Mouse (Mus musculus) kidney, embryonic 16.5 days (tissue): ENCODE measurements around the gene Rheb. TPM values are rescaled to one million over a fixed set of nuclear protein-coding genes. Genes with fewer than 3 reads are reported as not detected.
"Not testable (repeated sequence)": the region's sequence is repeated elsewhere in the genome, so short reads cannot be mapped to it uniquely, and the experiment has no call there.

Experiments
- ATAC-seq: fragments of 200-750 bp; cut with Nextera tagmentation; 2 replicates; pipeline ENCODE4 v1.8.0; 2017; ENCODE audit warnings: moderate TSS enrichment; ENCODE audit not compliant: low FRiP score, low TSS enrichment
- H3K27ac ChIP-seq: fragments of 300-500 bp; sonication (generic); 2 replicates; pipeline ENCODE4 v1.5.1; 2014; ENCODE audit warnings: low read length
- H3K27me3 ChIP-seq: fragments of 300-500 bp; sonication (generic); 2 replicates; pipeline ENCODE4 v1.6.1; 2014; ENCODE audit warnings: low read length, control low read depth, mixed read lengths; ENCODE audit not compliant: insufficient read depth
- H3K36me3 ChIP-seq: fragments of 300-500 bp; sonication (generic); 2 replicates; pipeline ENCODE4 v1.6.1; 2014; ENCODE audit warnings: low read length, control low read depth, mixed read lengths; ENCODE audit not compliant: insufficient read depth
- H3K4me1 ChIP-seq: fragments of 300-500 bp; sonication (generic); 2 replicates; pipeline ENCODE4 v1.6.1; 2014; ENCODE audit warnings: low read length, control low read depth, mixed read lengths; ENCODE audit not compliant: insufficient read depth
- H3K4me2 ChIP-seq: fragments of 300-500 bp; sonication (generic); replicated peaks from 2 replicates; pipeline ENCODE4 v1.6.1; 2014; ENCODE audit warnings: low read depth, low read length
- H3K4me3 ChIP-seq: fragments of 300-500 bp; sonication (generic); 2 replicates; pipeline ENCODE4 v1.5.1; 2014; ENCODE audit warnings: mild to moderate bottlenecking, low read length
- H3K9ac ChIP-seq: fragments of 300-500 bp; sonication (generic); replicated peaks from 2 replicates; pipeline ENCODE4 v1.6.1; 2014; ENCODE audit warnings: low read length
- H3K9me3 ChIP-seq: fragments of 300-500 bp; sonication (generic); 2 replicates; pipeline ENCODE4 v1.6.1; 2016; ENCODE audit warnings: low read length, control low read depth
- WGBS: fragments of 180-500 bp; shearing (Covaris S2); extraction: QIAGEN DNeasy Blood & Tissue Kit; methylation state at CpG from one replicate; pipeline ENCODE4 v1.1.7; 2014; 5-methylcytosine and 5-hydroxymethylcytosine counted together
- polyA plus RNA-seq: library from polyadenylated mRNA; unstranded; fragments of >200 nt; fragmentation: Nextera tagmentation; extraction: Ambion mirVana; gene quantifications from 2 replicates; pipeline ENCODE4 v1.2.1, GENCODE M21; 2015

Gene Rheb
- polyA plus RNA-seq, 1 experiment from 2014 or later = 209 TPM

GRCm38 (mm10) chr5:24823864-24824405 lies 18.5 kb downstream of the Rheb start:
- Histone ChIP-seq H3K4me1 (peaks cover 55% of the 10 kb centered on the region), H3K4me3 (no peak overlapping the region), H3K9ac (no peak overlapping the region), H3K36me3 (no peaks in the 10 kb centered on the region), H3K9me3 (no peaks in the 10 kb centered on the region), H3K27ac (no peak overlapping the region), H3K4me2 (no peak overlapping the region), H3K27me3 (no peaks in the 10 kb centered on the region)
- no peak for ATAC-seq
- 53% methylated on average over 6 of the region's 6 CpGs for WGBS

GRCm38 (mm10) chr5:24822781-24823180 lies 19.6 kb downstream of the Rheb start:
- Histone ChIP-seq H3K27ac (no peak overlapping the region), H3K9ac (no peak overlapping the region), H3K27me3 (no peaks in the 10 kb centered on the region), H3K9me3 (no peaks in the 10 kb centered on the region), H3K36me3 (no peaks in the 10 kb centered on the region), H3K4me1 (peaks cover 54% of the 10 kb centered on the region), H3K4me2 (no peak overlapping the region), H3K4me3 (no peak overlapping the region)
- 59% methylated on average over 3 of the region's 3 CpGs for WGBS
- ATAC-seq = no peak

- not testable (repeated sequence) for H3K4me3 ChIP-seq, H3K4me2 ChIP-seq, H3K9ac ChIP-seq, H3K27ac ChIP-seq, H3K27me3 ChIP-seq, ATAC-seq, H3K36me3 ChIP-seq, H3K9me3 ChIP-seq
- WGBS = 83% methylated on average over 3 of the region's 3 CpGs
- H3K4me1 ChIP-seq = peaks cover 50% of the 10 kb centered on the region
Measured at GRCm38 (mm10) chr5:24822231-24822630, 20.2 kb downstream of the Rheb start.

DNA sequence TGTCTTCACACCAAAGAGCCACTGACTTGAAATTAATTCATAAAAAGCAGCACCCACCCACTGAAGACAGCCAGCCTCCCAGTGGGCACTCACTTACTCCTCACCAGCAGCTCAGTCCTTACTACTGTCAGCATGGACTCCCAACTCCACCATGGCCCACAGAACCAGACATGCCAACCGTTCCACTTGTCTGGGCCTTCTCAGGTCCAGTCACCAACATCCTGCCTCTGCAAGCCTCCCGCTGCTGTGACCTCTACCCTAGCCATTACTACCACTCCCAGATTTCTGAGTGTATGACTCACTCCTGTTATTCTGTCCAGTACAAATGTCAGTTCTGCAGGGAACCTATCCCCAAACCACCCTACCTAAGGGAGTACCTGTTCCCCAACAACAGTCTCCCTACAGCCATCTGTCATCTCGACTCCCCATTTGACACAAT lies 21.0 kb downstream of the Rheb start:
- Histone ChIP-seq H3K9ac (no peak overlapping the region), H3K27ac (no peak overlapping the region), H3K36me3 (peaks cover 10% of the 10 kb centered on the region), H3K4me1 (peaks cover 42% of the 10 kb centered on the region), H3K27me3 (no peaks in the 10 kb centered on the region), H3K4me3 (no peak overlapping the region), H3K4me2 (no peak overlapping the region), H3K9me3 (no peaks in the 10 kb centered on the region)
- 50% methylated on average over 3 of the region's 3 CpGs for WGBS
- ATAC-seq = peak; percentile 28; the same call in 1 of the 2 replicates

DNA sequence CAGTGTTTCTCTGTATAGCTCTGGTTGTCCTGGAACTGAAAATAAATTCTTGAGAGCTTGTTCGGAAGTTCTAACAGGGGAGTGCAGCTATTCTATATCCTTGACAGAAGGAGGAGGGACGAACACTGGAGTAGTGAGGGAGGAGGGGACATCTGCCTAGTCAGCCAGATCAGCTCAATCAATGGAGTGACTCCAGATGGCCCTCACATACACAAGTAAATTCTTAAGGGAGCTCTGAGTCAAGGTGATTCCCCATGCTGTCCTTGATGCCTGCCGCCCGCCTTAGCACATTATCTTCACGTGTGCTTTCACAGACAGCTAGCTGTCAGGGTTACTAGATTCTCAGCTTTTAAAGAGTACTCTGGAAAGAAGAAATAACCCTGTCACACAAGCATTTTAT lies 21.8 kb downstream of the Rheb start:
- Histone ChIP-seq H3K4me2 (no peak overlapping the region), H3K9me3 (no peaks in the 10 kb centered on the region), H3K9ac (no peak overlapping the region), H3K4me1 (peaks cover 34% of the 10 kb centered on the region), H3K36me3 (peaks cover 13% of the 10 kb centered on the region), H3K27me3 (no peaks in the 10 kb centered on the region), H3K4me3 (no peak overlapping the region), H3K27ac (no peak overlapping the region)
- ATAC-seq = peak; percentile 42; the same call in 1 of the 2 replicates
- WGBS = 51% methylated on average over 5 of the region's 5 CpGs

- Histone ChIP-seq H3K9me3 (no peaks in the 10 kb centered on the region), H3K27ac (no peak overlapping the region), H3K36me3 (peaks cover 32% of the 10 kb centered on the region), H3K4me3 (no peak overlapping the region), H3K4me1 (peaks cover 36% of the 10 kb centered on the region), H3K4me2 (no peak overlapping the region), H3K9ac (no peak overlapping the region), H3K27me3 (no peaks in the 10 kb centered on the region)
- ATAC-seq = no peak
- 84% methylated on average over 4 of the region's 4 CpGs for WGBS
Measured at GRCm38 (mm10) chr5:24817191-24817590, 25.2 kb downstream of the Rheb start.

GRCm38 (mm10) chr5:24813946-24814345 lies 28.5 kb downstream of the Rheb start:
- H3K9me3 ChIP-seq = no peaks in the 10 kb centered on the region
- WGBS = 45% methylated on average over 3 of the region's 3 CpGs
- H3K4me1 ChIP-seq = peaks cover 23% of the 10 kb centered on the region
- H3K36me3 ChIP-seq = peaks cover 50% of the 10 kb centered on the region
- no peaks in the 10 kb centered on the region for H3K27me3 ChIP-seq
- no peak overlapping the region for H3K9ac ChIP-seq
- no peak overlapping the region for H3K4me3 ChIP-seq
- H3K27ac ChIP-seq = peak overlapping the region; percentile 68
- no peak; the same call in 1 of the 2 replicates for ATAC-seq
- H3K4me2 ChIP-seq = no peak overlapping the region

DNA sequence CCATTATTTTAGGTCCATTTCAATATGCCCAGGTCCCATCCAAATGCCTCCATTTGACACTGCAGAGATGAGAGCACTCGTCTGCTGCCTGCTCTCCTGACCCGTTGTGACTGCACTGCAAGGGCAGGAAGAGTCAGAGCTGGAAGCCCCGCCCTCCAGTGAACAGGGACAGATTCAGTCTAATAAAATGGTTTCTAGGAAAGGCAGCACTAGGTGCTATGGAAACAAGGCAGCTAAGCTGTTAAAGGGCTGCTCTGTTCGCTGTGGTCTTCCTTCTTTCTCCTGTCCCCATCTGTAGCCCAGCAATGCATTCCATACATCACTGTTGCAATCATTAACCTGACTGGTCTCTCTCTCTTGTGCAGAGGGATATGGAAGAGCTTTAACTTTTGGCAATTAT lies 29.4 kb downstream of the Rheb start:
- WGBS = 41% methylated on average over 4 of the region's 4 CpGs

GRCm38 (mm10) chr5:24805222-24805621 lies 37.2 kb downstream of the Rheb start:
- Histone ChIP-seq H3K4me3 (no peak overlapping the region), H3K9me3 (no peaks in the 10 kb centered on the region), H3K36me3 (peaks cover 34% of the 10 kb centered on the region), H3K27ac (no peak overlapping the region), H3K4me1 (no peaks in the 10 kb centered on the region), H3K27me3 (no peaks in the 10 kb centered on the region), H3K4me2 (no peak overlapping the region), H3K9ac (no peak overlapping the region)
- 76% methylated on average over 6 of the region's 6 CpGs for WGBS
- no peak for ATAC-seq

More for the DNA sequence above, 29.4 kb downstream of the Rheb start:
- Histone ChIP-seq H3K9ac (no peak overlapping the region), H3K27ac (peak overlapping the region; percentile 53; the same call in 1 of the 2 replicates), H3K36me3 (peaks cover 50% of the 10 kb centered on the region), H3K27me3 (no peaks in the 10 kb centered on the region), H3K9me3 (no peaks in the 10 kb centered on the region), H3K4me1 (peaks cover 23% of the 10 kb centered on the region), H3K4me2 (no peak overlapping the region), H3K4me3 (no peak overlapping the region)
- peak; percentile 83 for ATAC-seq

DNA sequence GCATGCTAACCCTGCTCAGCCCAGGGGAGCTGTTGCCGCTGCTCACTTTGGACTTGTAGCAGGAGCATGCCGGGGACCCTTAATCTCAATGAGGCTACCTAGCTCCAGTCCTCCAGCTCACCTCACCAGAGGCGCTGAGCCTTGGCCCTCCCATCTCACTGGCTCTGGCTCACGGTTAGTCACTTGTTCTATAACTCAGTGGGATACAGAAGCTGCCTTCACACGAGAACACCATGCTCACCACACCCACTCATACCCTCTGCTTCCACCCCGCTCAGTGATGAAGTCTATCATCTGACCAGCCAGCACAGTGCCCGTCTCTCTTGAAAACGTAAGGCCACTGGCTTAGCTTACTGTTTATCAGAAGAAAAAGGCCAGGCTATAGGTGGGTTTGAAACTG lies 37.8 kb downstream of the Rheb start:
- Histone ChIP-seq H3K36me3 (peaks cover 34% of the 10 kb centered on the region), H3K4me3 (no peak overlapping the region), H3K9ac (no peak overlapping the region), H3K27me3 (no peaks in the 10 kb centered on the region), H3K27ac (no peak overlapping the region), H3K4me1 (no peaks in the 10 kb centered on the region), H3K9me3 (no peaks in the 10 kb centered on the region), H3K4me2 (no peak overlapping the region)
- WGBS = 91% methylated on average over 8 of the region's 8 CpGs
- no peak for ATAC-seq
